Mouse (Mus musculus) embryonic fibroblast, embryonic 13.5 days (primary cell): Measurements from ENCODE around the gene Kcnab2.

ENCODE experiments used
- CTCF ChIP-seq: IDR thresholded peaks from 2 replicates; pipeline ENCODE4 v1.5.1; 2011; ENCODE audit warnings: mild to moderate bottlenecking, control low read depth, low read length, moderate library complexity, borderline replicate concordance; ENCODE audit not compliant: insufficient read depth
- POLR2A ChIP-seq: IDR thresholded peaks from 2 replicates; pipeline ENCODE4 v1.6.1; 2011; ENCODE audit warnings: low read depth, mild to moderate bottlenecking, control low read depth, low read length, moderate library complexity

- TF ChIP-seq CTCF, result no peak
- no peak for TF ChIP-seq POLR2A
Observed at GRCm38 (mm10) chr4:152446178-152446577, 31.5 kb downstream of the Kcnab2 start.
